Mouse (Mus musculus): ENCODE measurements around the gene Pou2f2.

Gene Pou2f2

GRCm38 (mm10) chr7:25179606-25180161 is at the start of gene Pou2f2:
Gene Pou2f2 (minus strand): TSS chr7:25179726.
- no peak for DNase-seq (ENCODE audit: low read depth, low spot score)

DNA sequence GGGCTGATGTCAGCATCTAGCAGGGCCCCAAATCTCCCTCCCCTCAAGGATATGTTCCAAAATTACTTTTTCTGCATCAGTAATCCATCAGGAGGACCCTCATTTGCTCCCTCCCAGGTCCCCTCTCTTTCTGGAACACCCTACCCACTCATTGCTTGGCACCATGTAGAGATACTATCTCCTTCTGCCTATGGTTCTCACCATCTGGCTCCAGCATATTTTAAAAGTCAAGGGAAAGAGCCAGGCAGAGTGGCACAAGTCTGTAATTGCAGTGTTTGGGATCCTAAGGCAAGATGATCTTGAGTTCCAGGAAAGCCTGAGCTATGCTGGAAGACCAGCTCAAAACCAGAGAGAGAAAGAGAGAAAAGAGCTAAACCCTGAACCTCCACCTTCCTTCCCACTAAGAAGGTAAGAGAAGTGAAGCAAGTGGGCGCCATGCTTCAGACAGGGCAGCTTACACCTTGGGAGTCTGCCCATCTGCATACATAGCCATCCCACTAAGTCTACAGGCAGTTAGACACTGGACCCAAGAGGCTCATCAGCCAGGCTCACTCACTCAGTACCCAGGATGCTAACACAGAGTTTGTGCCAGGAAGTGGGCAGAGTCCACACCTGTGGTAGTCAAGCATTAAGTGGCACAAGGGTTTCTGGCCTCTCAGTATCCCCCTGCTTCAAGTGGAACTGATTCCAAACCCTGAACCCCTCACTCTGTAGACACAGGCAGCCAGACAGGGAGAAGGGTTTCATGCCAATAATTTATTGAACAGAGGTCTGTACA is 48.2 kb upstream of the Pou2f2 start:
- DNase-seq (ENCODE audit: low read depth, low spot score) = no peak

GRCm38 (mm10) chr7:25222275-25222967 is 42.9 kb upstream of the Pou2f2 start:
- DNase-seq (ENCODE audit: low read depth, low spot score) = no peak

DNA sequence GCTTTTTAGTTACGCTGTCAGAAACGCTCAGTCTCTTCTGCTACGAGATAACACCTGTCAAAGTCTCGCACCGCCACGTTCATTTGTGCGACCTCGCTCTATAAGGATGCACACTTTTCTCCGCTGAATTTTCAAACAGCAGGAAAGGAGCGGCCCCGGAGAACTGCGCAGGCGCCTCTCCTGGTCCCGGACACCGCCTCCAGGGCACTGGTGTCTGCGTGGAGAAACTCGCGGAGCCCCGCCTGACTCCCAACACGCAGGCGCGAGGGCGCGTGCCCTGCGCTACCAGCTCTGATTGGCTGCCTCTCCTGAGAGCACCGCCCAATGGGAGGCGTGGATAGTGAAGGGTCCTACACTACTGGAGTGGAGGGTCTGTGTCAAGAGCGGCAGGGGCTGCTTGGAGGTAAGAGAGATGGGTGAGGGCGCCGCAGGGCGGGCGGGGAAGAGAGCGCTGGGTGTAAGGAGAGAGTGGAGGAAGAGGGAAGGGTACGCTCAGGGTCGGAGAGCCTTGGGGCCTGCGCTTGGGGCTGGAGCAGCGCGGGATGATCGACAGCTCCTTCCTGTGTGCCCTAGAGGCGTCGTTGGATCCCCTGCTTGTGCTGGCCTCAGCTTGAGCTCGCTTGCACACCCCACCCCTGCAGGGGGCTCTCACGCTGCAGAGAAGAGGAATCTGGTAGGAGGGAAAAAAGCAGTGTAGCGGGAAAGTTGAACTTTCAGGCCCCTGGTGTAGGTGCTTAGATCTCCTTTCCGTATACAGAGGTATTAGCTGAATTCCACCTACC is 41.8 kb upstream of the Pou2f2 start, which contains the start of gene Zfp526:
TSS of gene Zfp526 (plus strand) at position 324 of the 782 bp plus-strand sequence.
- DNase-seq (ENCODE audit: low read depth, low spot score) = peak; percentile 93

GRCm38 (mm10) chr7:25220457-25221101 is 41.1 kb upstream of the Pou2f2 start, which contains the start of gene Dedd2:
Gene Dedd2 (minus strand): TSS chr7:25220615.
- DNase-seq (ENCODE audit: low read depth, low spot score) = peak; percentile 35

- DNase-seq (ENCODE audit: low read depth, low spot score) = peak; percentile 94
These were observed 40.4 kb upstream of the Pou2f2 start for GRCm38 (mm10) chr7:25219756-25220456.

DNA sequence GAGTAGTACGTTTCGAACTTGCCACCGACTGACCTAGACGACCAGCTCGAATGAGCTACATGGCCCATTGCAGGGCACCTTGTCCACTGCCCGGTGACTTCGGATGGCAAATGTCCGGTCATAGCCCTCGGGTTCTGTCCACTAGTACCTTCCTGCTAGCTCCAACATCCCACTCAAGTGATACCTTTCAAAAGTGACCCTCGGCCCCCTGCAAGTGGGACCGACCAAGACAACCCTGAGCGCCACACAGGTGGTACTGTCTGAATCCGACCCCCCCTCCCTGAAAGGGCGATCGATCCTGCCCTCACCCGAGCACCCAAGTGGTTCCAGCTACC is 39.9 kb upstream of the Pou2f2 start:
- DNase-seq (ENCODE audit: low read depth, low spot score) = peak; percentile 62

- no peak for DNase-seq (ENCODE audit: low read depth, low spot score)
These were observed 39.3 kb upstream of the Pou2f2 start for GRCm38 (mm10) chr7:25218705-25219415.

- no peak for DNase-seq (ENCODE audit: low read depth, low spot score)
These were observed 38.3 kb upstream of the Pou2f2 start for GRCm38 (mm10) chr7:25217653-25218395.

GRCm38 (mm10) chr7:25214172-25214571 is 34.6 kb upstream of the Pou2f2 start:
- no peak for DNase-seq (ENCODE audit: low read depth, low spot score)

DNA sequence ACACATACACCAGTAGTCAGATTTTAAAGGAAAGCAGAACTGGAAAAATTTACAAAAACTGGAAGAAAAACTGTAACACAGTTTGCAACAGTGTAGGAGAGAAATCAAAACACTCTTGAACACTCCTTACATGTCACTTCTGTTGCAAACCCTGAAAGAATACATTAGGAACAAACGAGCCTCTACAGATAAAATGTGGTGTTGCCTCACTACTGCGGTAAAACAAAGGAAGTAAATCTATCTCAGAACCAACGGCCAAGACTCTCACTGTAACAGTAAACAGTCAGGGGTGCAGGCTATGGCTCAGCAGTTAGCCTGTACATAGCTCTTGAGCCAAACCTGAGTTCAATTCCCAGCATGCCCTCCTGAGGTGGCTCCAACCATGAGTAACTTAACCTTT is 33.6 kb upstream of the Pou2f2 start:
- DNase-seq (ENCODE audit: low read depth, low spot score) = no peak

- DNase-seq (ENCODE audit: low read depth, low spot score) = no peak
These were observed 31.0 kb upstream of the Pou2f2 start for GRCm38 (mm10) chr7:25210482-25210881.

- DNase-seq (ENCODE audit: low read depth, low spot score) = peak; percentile 23
These were observed 29.7 kb upstream of the Pou2f2 start for GRCm38 (mm10) chr7:25209161-25209622.

- no peak for DNase-seq (ENCODE audit: low read depth, low spot score)
These were observed 26.7 kb upstream of the Pou2f2 start for GRCm38 (mm10) chr7:25206094-25206830.

GRCm38 (mm10) chr7:25205355-25206093 is 26.0 kb upstream of the Pou2f2 start:
- no peak for DNase-seq (ENCODE audit: low read depth, low spot score)

GRCm38 (mm10) chr7:25203624-25204023 is 24.1 kb upstream of the Pou2f2 start:
- no peak for DNase-seq (ENCODE audit: low read depth, low spot score)

DNA sequence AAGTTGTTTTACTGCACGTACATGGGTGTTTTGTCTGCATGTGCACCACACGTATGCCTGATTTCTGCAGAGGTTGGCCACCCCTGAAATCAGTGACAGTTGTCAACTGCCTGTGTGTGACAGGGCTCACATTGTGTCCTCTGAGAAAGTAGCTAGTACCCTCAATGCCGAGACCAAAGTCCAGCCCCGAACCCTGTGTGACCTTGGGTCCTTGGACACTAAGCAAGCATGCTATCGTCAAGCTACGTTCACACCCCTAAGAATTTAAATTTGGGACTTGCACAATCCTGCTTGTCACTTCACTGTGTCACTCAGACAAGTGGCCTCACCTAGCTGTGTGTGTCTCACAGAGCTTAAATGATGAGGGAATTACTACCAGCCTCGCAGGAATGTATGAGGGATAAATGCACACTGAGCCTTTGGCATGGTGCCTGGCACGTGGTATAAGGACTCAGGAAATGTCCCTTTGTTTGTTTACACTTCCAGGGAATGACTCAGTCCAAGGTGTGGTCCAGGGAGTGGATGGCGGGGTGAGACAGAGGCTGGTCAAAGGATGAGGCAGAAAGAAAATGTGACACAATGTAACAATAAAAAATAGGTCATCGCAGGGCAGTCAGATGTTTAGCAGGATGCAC is 18.0 kb upstream of the Pou2f2 start:
- DNase-seq (ENCODE audit: low read depth, low spot score) = peak; percentile 82

Data from 3T3-L1 (cell line).